Mouse (Mus musculus) liver, embryonic 15.5 days (tissue): Measurements from ENCODE around the gene Tefm. TPM values are rescaled to one million over a fixed set of nuclear protein-coding genes. Genes with fewer than 3 reads are reported as not detected.

ENCODE experiments used
- ATAC-seq: fragments of 200-750 bp; cut with Nextera tagmentation; 2 replicates; pipeline ENCODE4 v1.8.0; 2017; ENCODE audit warnings: moderate number of reproducible peaks, mild to moderate bottlenecking, moderate library complexity; ENCODE audit not compliant: insufficient read depth
- H3K27ac ChIP-seq: fragments of 300-500 bp; sonication (generic); replicated peaks from 2 replicates; pipeline ENCODE4 v1.5.1; 2015; ENCODE audit warnings: mild to moderate bottlenecking, inconsistent platforms
- H3K27me3 ChIP-seq: fragments of 300-500 bp; sonication (generic); 2 replicates; pipeline ENCODE4 v1.6.1; 2015; ENCODE audit warnings: mild to moderate bottlenecking, inconsistent platforms
- H3K36me3 ChIP-seq: fragments of 300-500 bp; sonication (generic); replicated peaks from 2 replicates; pipeline ENCODE4 v1.6.1; 2015; ENCODE audit warnings: moderate library complexity, mild to moderate bottlenecking, inconsistent platforms
- H3K4me1 ChIP-seq: fragments of 300-500 bp; sonication (generic); replicated peaks from 2 replicates; pipeline ENCODE4 v1.6.1; 2015; ENCODE audit warnings: inconsistent platforms
- H3K4me2 ChIP-seq: fragments of 300-500 bp; sonication (generic); 2 replicates; pipeline ENCODE4 v1.6.1; 2015; ENCODE audit warnings: moderate library complexity, mild to moderate bottlenecking, inconsistent platforms
- H3K4me3 ChIP-seq: fragments of 300-500 bp; sonication (generic); replicated peaks from 2 replicates; pipeline ENCODE4 v1.5.1; 2015; ENCODE audit warnings: mild to moderate bottlenecking, inconsistent platforms
- H3K9ac ChIP-seq: fragments of 300-500 bp; sonication (generic); 2 replicates; pipeline ENCODE4 v1.6.1; 2015; ENCODE audit warnings: moderate library complexity, mild to moderate bottlenecking, inconsistent platforms
- H3K9me3 ChIP-seq: fragments of 300-500 bp; sonication (generic); replicated peaks from 2 replicates; pipeline ENCODE4 v1.6.1; 2016; ENCODE audit warnings: inconsistent platforms
- WGBS: fragments of 180-500 bp; shearing (Covaris S2); methylation state at CpG from one replicate; pipeline ENCODE4 v1.1.7; 2015; ENCODE audit warnings: mixed read lengths; ENCODE audit not compliant: insufficient replicate concordance; 5-methylcytosine and 5-hydroxymethylcytosine counted together
- polyA plus RNA-seq: library from polyadenylated mRNA; unstranded; fragments of >200 nt; fragmentation: Nextera tagmentation; extraction: Ambion mirVana; gene quantifications from 2 replicates; pipeline ENCODE4 v1.2.1, GENCODE M21; 2015

Gene Tefm
- polyA plus RNA-seq, 1 experiment from 2014 or later = 12.2 TPM

DNA sequence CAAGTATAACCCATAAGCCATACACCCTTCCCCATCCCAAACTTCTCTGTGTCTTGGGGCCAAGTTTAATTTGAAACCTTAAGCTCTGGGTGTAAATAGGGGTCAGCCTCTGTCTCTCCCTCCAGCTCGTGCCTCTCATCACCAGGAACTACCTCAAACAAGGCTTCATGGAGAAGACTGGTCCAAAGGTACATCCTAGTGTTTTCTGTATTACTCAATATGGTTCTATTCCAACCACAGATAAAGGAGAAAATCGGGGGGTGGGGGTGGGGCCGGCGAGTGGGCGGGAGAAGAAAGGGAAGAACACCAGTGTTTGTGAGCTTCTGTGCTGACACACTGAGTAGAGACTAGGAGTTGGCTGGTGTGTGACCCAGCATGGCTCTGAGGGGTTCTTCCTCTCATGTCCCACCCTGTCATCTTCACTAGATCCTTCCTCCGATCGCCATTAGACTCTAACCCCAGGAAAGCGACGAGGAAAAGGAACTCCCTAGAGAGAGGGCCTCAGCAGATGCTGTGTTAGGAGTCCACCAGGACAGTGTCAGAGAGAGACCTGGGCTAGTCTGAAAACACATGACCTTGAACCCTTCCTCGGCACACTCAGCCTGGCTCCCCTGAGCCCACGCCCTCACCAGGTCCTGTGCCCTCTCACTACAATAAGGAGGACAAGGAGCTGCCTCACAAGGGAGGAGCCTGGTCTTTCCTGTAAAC lies 32.1 kb upstream of the Tefm start:
- WGBS = 48% methylated on average over 11 of the region's 11 CpGs
- Histone ChIP-seq H3K27ac (no peak overlapping the region; the same call in 1 of the 2 replicates), H3K27me3 (no peaks in the 10 kb centered on the region), H3K9ac (no peak overlapping the region), H3K36me3 (no peaks in the 10 kb centered on the region), H3K4me1 (peaks cover 13% of the 10 kb centered on the region), H3K4me3 (no peak overlapping the region), H3K9me3 (no peaks in the 10 kb centered on the region), H3K4me2 (no peak overlapping the region)
- no peak for ATAC-seq

DNA sequence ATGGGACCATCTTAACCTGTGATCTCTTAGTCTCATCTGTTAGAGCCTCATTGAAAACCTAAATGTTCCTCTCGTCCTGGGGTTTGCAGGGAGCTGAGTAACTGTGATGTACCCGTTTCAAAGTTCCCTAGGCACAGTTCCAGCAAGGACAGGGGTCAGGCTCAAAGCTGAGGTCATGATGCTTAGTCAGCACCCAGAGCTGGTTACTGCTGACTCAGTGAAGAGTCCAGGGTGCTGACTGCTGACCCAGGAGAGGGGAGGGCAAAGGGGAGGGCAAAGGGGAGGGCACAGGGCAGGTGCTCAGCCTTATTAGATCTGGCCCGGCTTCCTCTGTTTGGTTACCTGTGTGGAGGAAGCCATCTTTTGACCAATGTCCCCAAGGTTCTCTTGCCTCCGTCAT lies 29.9 kb upstream of the Tefm start:
- Histone ChIP-seq H3K9me3 (no peaks in the 10 kb centered on the region), H3K9ac (no peak overlapping the region), H3K27ac (0 out of 2 replicates have a peak overlapping the region, but pooled peaks have one; percentile 19), H3K4me3 (no peak overlapping the region), H3K27me3 (no peaks in the 10 kb centered on the region), H3K4me2 (no peak overlapping the region), H3K36me3 (no peaks in the 10 kb centered on the region), H3K4me1 (peaks cover 13% of the 10 kb centered on the region)
- ATAC-seq = peak; percentile 37; the same call in 1 of the 2 replicates
- 48% methylated on average over 4 of the region's 4 CpGs for WGBS

DNA sequence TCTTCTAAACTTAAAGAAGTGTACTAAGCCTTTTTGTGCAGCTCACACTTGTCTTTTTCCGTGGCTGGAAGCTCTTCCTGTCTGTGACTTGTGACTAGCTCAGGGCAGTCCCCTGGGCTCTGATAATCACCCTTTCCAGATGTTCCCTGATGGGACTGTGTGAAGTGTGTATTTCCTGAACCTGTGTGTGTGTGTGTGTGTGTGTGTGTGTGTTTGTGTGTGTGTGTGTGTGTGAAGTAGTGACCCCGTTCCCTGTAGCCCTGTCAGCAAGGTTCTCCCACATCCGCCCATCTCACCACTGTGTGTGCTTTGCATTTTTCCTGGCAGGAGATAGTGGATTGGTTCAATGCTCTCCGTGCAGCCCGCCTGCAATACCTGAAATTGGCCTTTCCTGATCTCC lies 28.4 kb upstream of the Tefm start:
- H3K4me3 ChIP-seq = no peak overlapping the region
- 42% methylated on average over 5 of the region's 5 CpGs for WGBS
- ATAC-seq = no peak
- H3K9me3 ChIP-seq = no peaks in the 10 kb centered on the region; the same call in 1 of the 2 replicates
- H3K4me1 ChIP-seq = peaks cover 13% of the 10 kb centered on the region
- H3K27ac ChIP-seq = no peak overlapping the region
- peaks cover 9% of the 10 kb centered on the region for H3K36me3 ChIP-seq
- no peak overlapping the region for H3K9ac ChIP-seq
- no peaks in the 10 kb centered on the region for H3K27me3 ChIP-seq
- no peak overlapping the region for H3K4me2 ChIP-seq

DNA sequence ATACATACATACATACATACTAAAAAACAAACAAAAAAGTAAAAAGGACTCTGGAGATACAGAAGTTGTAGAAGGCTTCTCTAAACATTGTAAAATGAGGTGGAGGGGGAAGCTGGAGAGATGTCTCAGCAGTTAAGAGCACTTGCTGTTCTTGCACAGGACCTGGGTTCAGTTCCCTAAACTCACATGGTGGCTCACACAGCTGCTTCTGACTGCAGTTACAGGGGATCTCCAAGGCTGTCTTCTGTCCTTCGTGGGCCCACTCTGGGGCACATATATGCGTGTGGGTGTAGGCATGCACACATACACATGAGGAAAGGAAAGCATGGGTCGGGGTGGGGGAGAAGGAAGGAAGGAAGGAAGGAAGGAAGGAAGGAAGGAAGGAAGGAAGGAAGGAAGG lies 27.7 kb upstream of the Tefm start:
- H3K9ac ChIP-seq = no peak overlapping the region
- H3K27ac ChIP-seq = no peak overlapping the region
- 56% methylated on average over 3 of the region's 3 CpGs for WGBS
- no peak for ATAC-seq
- peaks cover 11% of the 10 kb centered on the region for H3K4me1 ChIP-seq
- H3K27me3 ChIP-seq = no peaks in the 10 kb centered on the region
- no peak overlapping the region for H3K4me3 ChIP-seq
- no peaks in the 10 kb centered on the region; the same call in 1 of the 2 replicates for H3K9me3 ChIP-seq
- no peak overlapping the region for H3K4me2 ChIP-seq
- H3K36me3 ChIP-seq = peaks cover 9% of the 10 kb centered on the region

DNA sequence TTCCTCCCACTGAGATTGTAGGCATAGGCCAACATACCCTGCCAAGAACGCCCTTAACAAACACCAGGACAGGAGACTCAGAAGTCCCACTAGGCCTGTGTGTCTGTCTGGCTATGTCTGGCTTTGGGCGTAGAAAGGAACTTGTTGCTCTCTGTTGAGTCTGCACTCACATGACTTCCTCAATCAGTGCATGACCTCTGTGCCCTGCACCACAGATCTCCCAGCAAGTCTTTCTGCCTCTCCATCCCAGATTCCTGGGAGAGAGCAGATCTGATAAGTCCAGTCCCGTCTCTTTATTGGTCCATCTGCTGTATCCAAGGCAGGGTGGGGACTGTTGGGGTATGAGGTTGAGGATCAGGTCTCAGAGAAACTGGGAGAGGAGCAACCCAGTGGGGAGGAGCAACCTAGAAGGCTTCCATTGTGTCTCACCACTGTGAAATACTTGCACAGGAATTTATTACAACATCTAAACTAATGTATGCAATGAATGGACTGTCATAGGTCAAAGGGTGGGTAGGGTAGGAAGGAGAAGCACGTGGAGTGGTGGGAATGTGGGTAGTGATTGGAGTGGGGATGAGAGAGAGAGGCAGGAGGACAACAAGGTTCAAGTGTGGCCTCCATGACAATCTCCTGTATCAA lies 26.8 kb upstream of the Tefm start:
- Histone ChIP-seq H3K27me3 (no peaks in the 10 kb centered on the region), H3K4me1 (peaks cover 5% of the 10 kb centered on the region; the same call in 1 of the 2 replicates), H3K9ac (no peak overlapping the region), H3K36me3 (peaks cover 9% of the 10 kb centered on the region), H3K9me3 (no peaks in the 10 kb centered on the region; the same call in 1 of the 2 replicates), H3K4me3 (no peak overlapping the region), H3K4me2 (no peak overlapping the region), H3K27ac (no peak overlapping the region)
- 41% methylated on average over 4 of the region's 4 CpGs for WGBS
- no peak for ATAC-seq

DNA sequence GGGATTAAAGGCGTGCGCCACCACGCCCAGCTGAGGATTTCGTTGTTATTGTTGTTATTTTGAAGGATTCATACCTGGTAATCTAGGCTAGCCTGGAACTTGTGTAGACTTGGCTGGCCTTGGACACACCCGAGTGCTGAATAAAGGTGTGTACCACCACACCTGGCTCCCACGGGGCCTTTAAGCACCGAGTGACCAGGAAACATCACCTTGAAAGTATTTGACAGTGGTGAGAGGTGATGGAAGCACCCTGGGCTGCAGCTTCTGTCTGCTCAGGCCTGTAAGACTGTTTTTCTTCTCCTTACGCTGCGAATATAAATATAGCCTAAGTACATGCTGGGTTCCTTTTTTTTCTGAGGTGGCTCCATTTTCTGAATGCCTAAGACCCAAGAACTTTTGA lies 26.1 kb upstream of the Tefm start:
- Histone ChIP-seq H3K4me2 (no peak overlapping the region), H3K9me3 (no peaks in the 10 kb centered on the region; the same call in 1 of the 2 replicates), H3K4me1 (peaks cover 3% of the 10 kb centered on the region; the same call in 1 of the 2 replicates), H3K36me3 (peaks cover 9% of the 10 kb centered on the region), H3K4me3 (no peak overlapping the region), H3K27ac (no peak overlapping the region), H3K27me3 (no peaks in the 10 kb centered on the region), H3K9ac (no peak overlapping the region)
- no peak for ATAC-seq
- 72% methylated on average over 9 of the region's 9 CpGs for WGBS

DNA sequence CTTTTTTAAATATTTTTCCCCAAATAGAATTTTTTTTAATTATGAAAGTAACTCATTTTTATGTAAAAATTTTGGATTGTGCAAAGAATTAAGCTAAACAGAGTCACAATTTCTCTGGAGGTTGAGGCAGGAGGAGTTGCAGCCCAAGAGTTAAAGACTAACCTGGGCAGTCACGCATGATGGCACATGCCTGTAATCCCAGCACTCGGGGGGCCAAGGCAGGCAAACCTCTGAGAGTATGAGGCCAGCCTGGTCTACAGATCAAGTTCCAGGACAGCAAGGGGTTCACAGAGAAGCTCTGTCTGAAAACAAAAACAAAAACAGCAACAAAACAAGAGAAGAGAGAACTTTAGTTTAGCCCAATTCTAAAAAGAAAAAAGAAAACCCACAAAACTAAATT lies 22.2 kb upstream of the Tefm start:
- ATAC-seq = no peak
- Histone ChIP-seq H3K27ac (no peak overlapping the region), H3K27me3 (no peaks in the 10 kb centered on the region), H3K4me1 (no peaks in the 10 kb centered on the region; the same call in 1 of the 2 replicates), H3K4me3 (no peak overlapping the region), H3K9me3 (no peaks in the 10 kb centered on the region; the same call in 1 of the 2 replicates), H3K9ac (no peak overlapping the region), H3K4me2 (no peak overlapping the region), H3K36me3 (peaks cover 9% of the 10 kb centered on the region)
- whole genome bisulfite sequencing = 69% methylated on average over 2 of the region's 2 CpGs

DNA sequence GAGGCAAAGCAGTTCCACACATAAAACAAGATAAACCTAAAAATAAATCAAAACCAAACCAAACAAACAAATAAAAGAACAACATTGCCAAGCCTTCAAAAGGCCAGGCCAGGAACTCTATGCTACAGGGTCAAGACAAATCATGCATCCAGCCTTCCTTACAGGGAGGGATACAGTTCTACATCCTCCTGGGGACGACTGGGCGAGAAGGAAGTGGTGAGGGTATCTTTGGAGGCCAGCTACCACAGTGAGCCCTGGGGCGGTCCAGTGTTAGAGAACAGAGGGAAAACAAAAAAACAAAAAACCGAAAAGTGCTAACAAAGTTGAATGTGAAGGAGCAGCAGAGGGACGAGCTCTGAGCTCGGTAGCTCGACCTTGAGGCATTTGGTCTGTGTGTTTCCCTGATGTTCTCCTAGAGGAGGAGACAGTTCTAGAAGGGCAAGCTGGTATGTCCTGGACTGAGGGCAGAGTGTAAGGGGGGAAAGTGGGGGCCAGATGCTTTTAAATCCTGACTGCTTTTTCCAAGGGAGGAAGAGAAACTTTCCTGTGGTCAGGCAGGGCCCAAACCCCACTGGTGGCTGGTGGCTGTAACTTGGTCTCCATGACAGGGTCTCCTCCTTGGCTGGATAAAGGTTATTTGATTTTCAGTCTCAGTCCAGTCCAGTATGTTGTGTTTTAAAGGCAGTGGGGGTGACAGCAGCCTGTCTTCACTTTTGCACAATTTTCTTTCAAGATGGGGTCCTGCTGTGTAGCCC lies 21.6 kb upstream of the Tefm start:
- Histone ChIP-seq H3K36me3 (peaks cover 9% of the 10 kb centered on the region), H3K4me1 (no peaks in the 10 kb centered on the region; the same call in 1 of the 2 replicates), H3K27ac (no peak overlapping the region), H3K9ac (no peak overlapping the region), H3K27me3 (no peaks in the 10 kb centered on the region), H3K4me2 (no peak overlapping the region), H3K4me3 (no peak overlapping the region), H3K9me3 (no peaks in the 10 kb centered on the region; the same call in 1 of the 2 replicates)
- 21% methylated on average over 7 of the region's 7 CpGs for WGBS
- ATAC-seq = no peak

DNA sequence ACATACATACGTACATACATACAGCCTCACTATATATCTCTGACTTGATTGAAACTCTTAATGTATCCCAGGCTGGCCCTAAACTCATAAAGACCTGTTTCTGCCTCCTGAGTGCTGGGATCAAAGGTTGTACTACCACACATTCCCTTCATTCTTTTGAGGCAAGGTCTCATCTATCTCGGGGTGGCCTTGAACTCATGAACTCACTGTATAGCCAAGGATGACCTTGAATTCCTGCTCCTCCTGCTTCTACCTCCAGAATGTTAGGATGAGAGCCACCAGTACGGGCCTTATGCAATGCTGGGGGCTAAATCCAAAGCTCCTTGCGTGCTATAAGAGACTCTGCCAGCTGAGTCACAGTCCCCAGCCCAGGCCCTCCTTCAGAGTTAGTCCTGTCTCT lies 19.1 kb upstream of the Tefm start:
- Histone ChIP-seq H3K27ac (no peak overlapping the region), H3K4me2 (no peak overlapping the region), H3K36me3 (peaks cover 5% of the 10 kb centered on the region), H3K27me3 (peaks cover 9% of the 10 kb centered on the region), H3K9ac (no peak overlapping the region), H3K4me3 (no peak overlapping the region), H3K4me1 (no peaks in the 10 kb centered on the region), H3K9me3 (no peaks in the 10 kb centered on the region)
- 62% methylated on average over 4 of the region's 4 CpGs for WGBS
- ATAC-seq = no peak

DNA sequence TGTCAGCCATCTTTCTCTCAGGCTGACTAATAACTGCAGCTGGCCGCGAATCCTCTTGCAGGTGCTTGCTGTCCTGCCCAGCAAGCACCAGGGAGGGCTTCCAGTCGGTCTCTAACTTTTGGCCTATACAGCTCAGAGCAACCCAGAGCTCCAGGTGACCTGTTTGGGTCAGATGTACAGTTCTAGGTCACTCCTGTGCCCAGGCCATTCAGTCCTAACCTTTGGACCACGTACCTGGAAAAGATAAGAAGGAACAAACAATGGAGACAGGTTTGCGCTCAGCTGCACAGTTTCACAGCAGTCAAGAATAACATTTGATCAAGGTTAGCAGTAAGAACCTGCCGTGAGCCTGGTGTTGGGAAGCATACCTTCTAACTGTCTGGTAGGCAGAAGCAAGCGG lies 17.0 kb upstream of the Tefm start:
- peaks cover 30% of the 10 kb centered on the region for H3K27me3 ChIP-seq
- no peak overlapping the region for H3K9ac ChIP-seq
- no peak overlapping the region for H3K4me2 ChIP-seq
- H3K9me3 ChIP-seq = no peaks in the 10 kb centered on the region
- WGBS = 59% methylated on average over 7 of the region's 7 CpGs
- 0 out of 2 replicates have a peak overlapping the region, but pooled peaks have one; percentile 16 for H3K27ac ChIP-seq
- H3K4me3 ChIP-seq = no peak overlapping the region
- peaks cover 8% of the 10 kb centered on the region for H3K4me1 ChIP-seq
- ATAC-seq = peak; percentile 59
- H3K36me3 ChIP-seq = no peaks in the 10 kb centered on the region

DNA sequence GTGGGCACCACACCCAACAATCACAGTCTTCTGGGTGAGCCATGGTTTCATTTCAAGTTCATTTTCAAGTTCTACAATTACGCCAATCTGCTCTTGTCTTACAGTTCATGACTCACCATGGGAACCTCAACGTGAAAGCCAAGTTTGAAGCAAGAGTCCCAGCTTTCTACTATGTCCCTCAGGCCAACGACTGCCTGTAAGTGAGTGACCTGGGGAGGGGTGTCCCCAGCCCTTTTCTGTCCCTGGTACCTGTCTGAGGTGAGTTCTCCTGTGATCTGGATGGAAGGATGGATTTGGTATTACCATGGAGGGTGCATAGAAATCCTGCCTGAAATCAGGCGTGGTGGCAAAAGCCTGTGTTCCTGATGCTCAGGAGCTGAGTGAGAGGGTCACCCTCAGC lies 14.9 kb upstream of the Tefm start:
- Histone ChIP-seq H3K9me3 (no peaks in the 10 kb centered on the region), H3K4me1 (peaks cover 17% of the 10 kb centered on the region), H3K36me3 (no peaks in the 10 kb centered on the region), H3K27ac (no peak overlapping the region), H3K4me2 (no peak overlapping the region), H3K27me3 (peaks cover 34% of the 10 kb centered on the region), H3K4me3 (no peak overlapping the region), H3K9ac (no peak overlapping the region)
- 62% methylated on average over 4 of the region's 4 CpGs for WGBS
- ATAC-seq = no peak
